ENCODE assay signal across 8 mouse cellular contexts in genomic region chr14:86489044-86489816, GRCm38 (mm10).
A peak's percentile ranks its signal among the peaks of the same experiment; 100 is the strongest.
DNase-seq lines count a peak whose midpoint lies in the region; ATAC-seq and TF ChIP-seq lines count a peak whose summit lies in the region.

No protein-coding gene starts in this region.

- H3K27ac ChIP-seq in hindbrain, embryonic 14.5 days: peak overlapping the region; percentile 68; the same call in 1 of the 2 replicates
- H3K27ac ChIP-seq in hindbrain, embryonic 10.5 days: no peak overlapping the region
- H3K27ac ChIP-seq in hindbrain, postnatal 0 days: peak overlapping the region; percentile 72; the same call in 1 of the 2 replicates

- 0 out of 2 replicates have a peak, but pooled peaks have one; percentile 3 for TF ChIP-seq CTCF in hindbrain, postnatal 0 days (IDR thresholded peaks at IDR 0.05; ENCODE audit: low read depth)

- no peaks in the 10 kb centered on the region for H3K9me3 ChIP-seq in hindbrain, embryonic 14.5 days (ENCODE audit: control insufficient read depth, low read length)
- no peaks in the 10 kb centered on the region for H3K9me3 ChIP-seq in hindbrain, embryonic 10.5 days
- no peaks in the 10 kb centered on the region for H3K9me3 ChIP-seq in hindbrain, postnatal 0 days (ENCODE audit: low read length)

- ATAC-seq in hindbrain, embryonic 14.5 days (ENCODE audit: low FRiP score): no peak
- ATAC-seq in hindbrain, postnatal 0 days: 0 out of 2 replicates have a peak, but pooled peaks have one; percentile 63

- intact Hi-C loops in left cerebral cortex, postnatal 36 days (cut with DNase I): no loop called here

- no peaks in the 10 kb centered on the region for H3K36me3 ChIP-seq in hindbrain, embryonic 14.5 days (replicated peaks; ENCODE audit: control insufficient read depth, insufficient read depth)
- H3K36me3 ChIP-seq in hindbrain, embryonic 10.5 days: no peaks in the 10 kb centered on the region
- H3K36me3 ChIP-seq in hindbrain, postnatal 0 days (ENCODE audit: insufficient read depth, low read length): no peaks in the 10 kb centered on the region

- no peak overlapping the region for H3K9ac ChIP-seq in hindbrain, embryonic 14.5 days
- H3K9ac ChIP-seq in hindbrain, postnatal 0 days (replicated peaks; ENCODE audit: low read length): no peak overlapping the region

- no peak overlapping the region for H3K4me2 ChIP-seq in hindbrain, embryonic 14.5 days (replicated peaks)
- H3K4me2 ChIP-seq in hindbrain, postnatal 0 days (ENCODE audit: low read depth, low read length): peak overlapping the region; percentile 25; the same call in 1 of the 2 replicates

- no peak overlapping the region for H3K4me3 ChIP-seq in hindbrain, embryonic 14.5 days (replicated peaks; ENCODE audit: low read length)
- no peak overlapping the region for H3K4me3 ChIP-seq in hindbrain, embryonic 10.5 days
- no peak overlapping the region for H3K4me3 ChIP-seq in hindbrain, postnatal 0 days (ENCODE audit: low read length)

- WGBS in hindbrain, embryonic 14.5 days: 68% methylated on average over 16 of the region's 16 CpGs
- 90% methylated on average over 16 of the region's 16 CpGs for WGBS in hindbrain, embryonic 10.5 days
- WGBS in hindbrain, postnatal 0 days: 53% methylated on average over 16 of the region's 16 CpGs

- no peaks in the 10 kb centered on the region for H3K27me3 ChIP-seq in hindbrain, embryonic 14.5 days (ENCODE audit: control insufficient read depth, insufficient read depth, low read length)
- H3K27me3 ChIP-seq in hindbrain, embryonic 10.5 days (ENCODE audit: insufficient read depth, poor library complexity, severe bottlenecking): no peaks in the 10 kb centered on the region
- no peaks in the 10 kb centered on the region for H3K27me3 ChIP-seq in hindbrain, postnatal 0 days (ENCODE audit: insufficient read depth, low read length)

- DNase-seq in hindbrain, embryonic 14.5 days (ENCODE audit: low spot score): peak; percentile 65
- DNase-seq in hindbrain, embryonic 10.5 days (ENCODE audit: low spot score): no peak
- peak; percentile 83 for DNase-seq in cerebellum, adult 9-10 months
- DNase-seq in hindbrain, postnatal 0 days (ENCODE audit: low spot score): peak; percentile 81
- peak; percentile 31 to 44 for DNase-seq in left cerebral cortex, postnatal 36 days (ENCODE audit: low spot score in 2 of 2)
- DNase-seq in adipocyte (ENCODE audit: low spot score): no peak
- no peak for DNase-seq in adrenal gland, postnatal 14 days
- DNase-seq in adrenal gland, adult 8-10 months: no peak

- H3K4me1 ChIP-seq in hindbrain, embryonic 14.5 days (replicated peaks; ENCODE audit: control insufficient read depth, insufficient read depth, low read length): peaks cover 21% of the 10 kb centered on the region
- H3K4me1 ChIP-seq in hindbrain, embryonic 10.5 days (replicated peaks): peaks cover 6% of the 10 kb centered on the region
- peaks cover 18% of the 10 kb centered on the region; the same call in 1 of the 2 replicates for H3K4me1 ChIP-seq in hindbrain, postnatal 0 days (ENCODE audit: insufficient read depth, low read length)

Comparison
In these comparisons a context has a peak if more than half of its experiments do, and no peak if none do; other contexts are left out.
1. DNase-seq: peak in hindbrain, embryonic 14.5 days (single experiment), cerebellum, adult 9-10 months (single experiment), hindbrain, postnatal 0 days (single experiment) and left cerebral cortex, postnatal 36 days (2 of 2); none in hindbrain, embryonic 10.5 days (single experiment), adipocyte (single experiment), adrenal gland, postnatal 14 days (single experiment) and adrenal gland, adult 8-10 months (single experiment).